Mouse (Mus musculus) ES-E14 (cell line): ENCODE data around the gene Abca2.

Source experiments
- CHD2 ChIP-seq: IDR thresholded peaks from 2 replicates; pipeline ENCODE4 v1.6.1; 2014; ENCODE audit warnings: mild to moderate bottlenecking, low read depth, low read length, inconsistent platforms
- MAFK ChIP-seq: IDR thresholded peaks from 2 replicates; pipeline ENCODE4 v1.6.1; 2014; ENCODE audit warnings: mild to moderate bottlenecking, low read depth, low read length, inconsistent platforms; ENCODE audit not compliant: insufficient read depth
- ZC3H11A ChIP-seq: IDR thresholded peaks from 2 replicates; pipeline ENCODE4 v1.6.1; 2012; ENCODE audit warnings: low read depth, mild to moderate bottlenecking, inconsistent platforms, low read length, borderline replicate concordance
- ZNF384 ChIP-seq: IDR thresholded peaks from 2 replicates; pipeline ENCODE4 v1.6.1; 2012; ENCODE audit warnings: low read depth, low read length, inconsistent platforms

DNA sequence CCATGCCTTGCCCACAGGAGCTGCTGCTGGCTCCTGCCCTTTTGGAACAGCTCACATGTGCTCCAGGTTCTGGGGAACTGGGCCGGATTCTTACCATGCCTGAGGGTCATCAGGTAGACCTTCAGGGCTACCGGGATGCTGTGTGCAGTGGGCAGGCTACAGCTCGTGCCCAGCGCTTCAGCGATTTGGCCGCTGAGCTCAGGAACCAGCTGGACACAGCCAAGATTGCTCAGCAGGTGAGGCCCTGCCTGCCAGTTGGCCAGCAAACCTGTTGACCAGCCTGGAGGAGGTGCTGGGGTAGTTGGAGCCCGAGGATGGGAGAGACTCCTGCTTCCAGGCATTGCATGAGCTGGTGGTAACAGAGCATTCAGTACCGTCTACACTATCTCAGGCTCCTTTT lies 5.8 kb downstream of the Abca2 start:
- TF ChIP-seq ZC3H11A (no peak), ZNF384 (no peak), CHD2 (no peak), MAFK (no peak)
